Comparison of ENCODE assay signal across 8 mouse cellular contexts in the genomic region with DNA sequence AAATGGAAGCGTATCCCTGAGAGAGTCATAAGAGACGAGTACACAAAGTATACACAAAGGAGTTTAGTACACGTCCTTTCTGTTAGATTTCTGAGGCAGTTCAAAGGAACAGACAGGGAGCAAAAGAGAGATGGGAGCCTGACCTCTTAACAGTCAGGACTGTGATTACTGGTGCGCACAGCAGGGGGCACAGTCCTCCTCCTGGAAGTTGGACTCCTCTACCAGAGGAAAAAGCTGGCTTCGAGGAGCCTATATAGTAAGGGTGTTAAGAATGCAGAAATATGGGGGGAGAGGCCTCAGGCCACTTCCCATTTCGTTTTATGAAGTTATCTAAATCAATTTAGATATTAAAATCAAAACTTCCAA. TPM values are rescaled to one million over a fixed set of nuclear protein-coding genes. Genes with fewer than 3 reads are reported as not detected.
A peak's percentile ranks its signal among the peaks of the same experiment; 100 is the strongest.
DNase-seq lines count a peak whose midpoint lies in the region; ATAC-seq lines count a peak whose summit lies in the region.

No protein-coding gene starts in this region.

- H3K36me3 ChIP-seq in limb, embryonic 13.5 days: no peaks in the 10 kb centered on the region
- no peaks in the 10 kb centered on the region for H3K36me3 ChIP-seq in midbrain, embryonic 13.5 days

- H3K27ac ChIP-seq in limb, embryonic 13.5 days: peak overlapping the region; percentile 94; the same call in 1 of the 2 replicates
- no peak overlapping the region for H3K27ac ChIP-seq in midbrain, embryonic 13.5 days

- H3K4me1 ChIP-seq in limb, embryonic 13.5 days: peaks cover 20% of the 10 kb centered on the region
- H3K4me1 ChIP-seq in midbrain, embryonic 13.5 days (replicated peaks): peaks cover 32% of the 10 kb centered on the region

- 35% methylated on average over 6 of the region's 6 CpGs for WGBS in limb, embryonic 13.5 days
- 45% methylated on average over 6 of the region's 6 CpGs for whole genome bisulfite sequencing in midbrain, embryonic 13.5 days

- H3K4me2 ChIP-seq in limb, embryonic 13.5 days (replicated peaks): peak overlapping the region; percentile 87
- H3K4me2 ChIP-seq in midbrain, embryonic 13.5 days (replicated peaks): peak overlapping the region; percentile 83

- no peaks in the 10 kb centered on the region for H3K27me3 ChIP-seq in limb, embryonic 13.5 days
- no peaks in the 10 kb centered on the region for H3K27me3 ChIP-seq in midbrain, embryonic 13.5 days

- peak; percentile 44; the same call in 1 of the 2 replicates for ATAC-seq in frontal cortex, adult (ENCODE audit: low TSS enrichment)
- no peak for ATAC-seq in limb, embryonic 13.5 days (ENCODE audit: low FRiP score, low read depth)
- ATAC-seq in midbrain, embryonic 13.5 days: peak; percentile 15; the same call in 1 of the 2 replicates

- H3K4me3 ChIP-seq in limb, embryonic 13.5 days: peak overlapping the region; percentile 85
- peak overlapping the region; percentile 99 for H3K4me3 ChIP-seq in midbrain, embryonic 13.5 days (replicated peaks)

- intact Hi-C loops in heart, postnatal 25 days (cut with DNase I): loop anchor here (5.0 kb wide), 1 partner anchor 56 kb away; no protein-coding TSS in a partner anchor

- peak overlapping the region; percentile 98 for H3K9ac ChIP-seq in limb, embryonic 13.5 days
- H3K9ac ChIP-seq in midbrain, embryonic 13.5 days (replicated peaks): peak overlapping the region; percentile 99

- H3K9me3 ChIP-seq in limb, embryonic 13.5 days: 0 out of 2 replicates have a peak, but pooled peaks cover 5% of the 10 kb centered on the region
- no peaks in the 10 kb centered on the region for H3K9me3 ChIP-seq in midbrain, embryonic 13.5 days

- DNase-seq in heart, adult 18-20 months: peak; percentile 33 to 50
- DNase-seq in heart, postnatal 25 days (ENCODE audit: low spot score): no peak
- peak; percentile 48 for DNase-seq in cerebellum, adult 9-10 months
- DNase-seq in kidney, adult 18-20 months: peak; percentile 66
- peak; percentile 68 to 78 for DNase-seq in spleen, postnatal 4 days (ENCODE audit: low spot score in 2 of 2)

RNA-seq across cellular contexts. Expression of gene Mapkapk5, which starts 0.8 kb away (rescaled TPM):
- total RNA-seq in heart, adult 18-20 months (2021): 10 to 100 TPM; 81.6 to 84.8 TPM
- total RNA-seq in heart, postnatal 25 days (2021): 10 to 100 TPM; 70.2 to 77.1 TPM
- polyA plus RNA-seq in limb, embryonic 13.5 days (2015; fragmentation: Nextera tagmentation; extraction: Ambion mirVana): 59.0 and 60.5 TPM in 2 replicates
- polyA plus RNA-seq in midbrain, embryonic 13.5 days (2015; fragmentation: Nextera tagmentation; extraction: Ambion mirVana): 55.5 and 60.5 TPM in 2 replicates

RNA-seq across cellular contexts. Expression of gene Adam1a, which starts 1.2 kb away (rescaled TPM):
- 1 to 10 TPM; 1.3 to 2.0 TPM for total RNA-seq in heart, adult 18-20 months (2021)
- 1 to 10 TPM; 1.8 to 2.4 TPM for total RNA-seq in heart, postnatal 25 days (2021)
- polyA plus RNA-seq in limb, embryonic 13.5 days (2015; fragmentation: Nextera tagmentation; extraction: Ambion mirVana): 2.1 TPM in 2 replicates
- polyA plus RNA-seq in midbrain, embryonic 13.5 days (2015; fragmentation: Nextera tagmentation; extraction: Ambion mirVana): 4.9 TPM in 2 replicates

RNA-seq across cellular contexts. Expression of gene Gm42878, which starts 1.2 kb away (rescaled TPM):
- total RNA-seq in heart, adult 18-20 months (2021): not detected
- total RNA-seq in heart, postnatal 25 days (2021): not detected
- polyA plus RNA-seq in limb, embryonic 13.5 days (2015; fragmentation: Nextera tagmentation; extraction: Ambion mirVana): not detected in 2 replicates
- not detected in 2 replicates for polyA plus RNA-seq in midbrain, embryonic 13.5 days (2015; fragmentation: Nextera tagmentation; extraction: Ambion mirVana)

RNA-seq across cellular contexts. Expression of gene Adam1b, which starts 43.3 kb away (rescaled TPM):
- not detected for total RNA-seq in heart, adult 18-20 months (2021)
- total RNA-seq in heart, postnatal 25 days (2021): not detected
- not detected in 2 replicates for polyA plus RNA-seq in limb, embryonic 13.5 days (2015; fragmentation: Nextera tagmentation; extraction: Ambion mirVana)
- not detected in 2 replicates for polyA plus RNA-seq in midbrain, embryonic 13.5 days (2015; fragmentation: Nextera tagmentation; extraction: Ambion mirVana)

RNA-seq across cellular contexts. Expression of gene Aldh2, which starts 47.1 kb away (rescaled TPM):
- 100 to 1,000 TPM; 347 to 417 TPM for total RNA-seq in heart, adult 18-20 months (2021)
- 100 to 1,000 TPM; 247 TPM for total RNA-seq in heart, postnatal 25 days (2021)
- 255 and 260 TPM in 2 replicates for polyA plus RNA-seq in limb, embryonic 13.5 days (2015; fragmentation: Nextera tagmentation; extraction: Ambion mirVana)
- polyA plus RNA-seq in midbrain, embryonic 13.5 days (2015; fragmentation: Nextera tagmentation; extraction: Ambion mirVana): 91.9 and 92.3 TPM in 2 replicates
